Mouse (Mus musculus): ENCODE measurements at regions not wholly inside any gene's neighbourhood (a gene's known extent, or its start where the extent isn't known, plus 50 kb on each side); places are given as distances from the start of the nearest gene placed in this dataset.

DNA sequence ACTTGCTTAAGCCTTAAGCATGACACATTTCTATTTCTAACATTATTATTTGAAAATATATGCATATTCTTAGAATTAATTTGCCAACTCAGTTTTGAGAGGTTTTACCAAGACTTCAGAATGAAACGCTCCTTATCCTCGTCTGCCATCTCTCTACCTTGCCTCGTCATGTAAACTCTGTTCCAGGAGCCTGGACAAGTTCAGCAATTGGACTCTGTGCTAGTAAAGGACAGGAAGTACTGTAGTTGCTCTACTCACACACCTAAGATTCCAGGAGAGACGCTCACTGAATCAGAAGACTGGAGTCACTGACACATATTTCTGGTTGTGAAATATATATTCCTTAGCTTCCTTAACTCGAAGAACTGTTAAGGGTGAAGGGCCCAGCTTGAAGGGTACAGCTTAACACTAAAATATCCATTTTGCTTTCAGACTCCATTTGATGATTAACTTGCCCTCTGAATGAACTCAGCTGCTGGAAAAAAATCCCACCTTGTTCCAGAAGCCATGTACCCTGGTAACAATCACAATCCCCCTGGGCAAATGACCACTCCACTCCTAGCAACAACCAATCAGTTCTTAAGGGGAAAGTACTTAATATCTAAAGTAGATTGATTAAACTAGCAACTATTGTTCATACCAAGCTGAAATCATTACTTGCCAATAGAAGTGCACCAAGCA is 370.0 kb downstream of the Cd109 start:
- Histone ChIP-seq H3K9ac (ENCODE audit: low read length) (no peak overlapping the region), H3K9me3 (ENCODE audit: control insufficient read depth, low read length) (no peaks in the 10 kb centered on the region), H3K36me3 (ENCODE audit: control insufficient read depth, insufficient read depth, low read length) (no peaks in the 10 kb centered on the region), H3K27ac (replicated peaks) (no peak overlapping the region), H3K27me3 (ENCODE audit: control insufficient read depth, insufficient read depth, low read length) (no peaks in the 10 kb centered on the region), H3K4me1 (replicated peaks; ENCODE audit: control insufficient read depth, insufficient read depth) (no peaks in the 10 kb centered on the region), H3K4me2 (replicated peaks; ENCODE audit: low read depth) (no peak overlapping the region), H3K4me3 (ENCODE audit: low read depth, low read length) (no peak overlapping the region)
- TF ChIP-seq CTCF (IDR thresholded peaks at IDR 0.05; ENCODE audit: low read depth) (no peak), EP300 (optimal IDR thresholded peaks at IDR 0.05) (no peak)
- DNase-seq (ENCODE audit: low spot score) (no peak), ATAC-seq (ENCODE audit: low FRiP score, low TSS enrichment) (no peak)
- WGBS: 56% methylated on average over 5 of the region's 5 CpGs

DNA sequence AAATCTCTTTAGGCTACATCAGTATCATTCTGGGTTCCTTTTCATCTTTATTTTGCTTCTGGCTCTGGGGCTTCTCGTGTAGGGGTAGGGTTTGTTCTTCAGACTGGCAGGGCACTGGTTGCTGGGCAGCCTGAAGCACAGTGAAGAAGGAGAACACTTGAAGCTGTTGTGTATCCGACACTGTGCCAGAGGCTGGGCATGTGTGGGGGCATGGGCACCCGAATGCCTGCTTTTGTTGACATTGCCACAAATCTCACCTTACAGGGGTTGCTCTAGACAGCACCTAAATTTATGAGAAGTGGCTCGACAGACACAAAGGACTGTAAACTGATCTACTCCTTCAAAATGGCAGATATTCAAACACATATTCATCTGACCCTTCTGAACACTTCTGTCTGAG is 376.0 kb downstream of the Cd109 start:
- ATAC-seq (ENCODE audit: low FRiP score, low TSS enrichment) (no peak), DNase-seq (ENCODE audit: low spot score) (no peak)
- WGBS: 37% methylated on average over 4 of the region's 4 CpGs
- H3K9ac ChIP-seq (ENCODE audit: low read length): no peak overlapping the region
- TF ChIP-seq EP300 (optimal IDR thresholded peaks at IDR 0.05) (no peak), CTCF (IDR thresholded peaks at IDR 0.05; ENCODE audit: low read depth) (no peak)
- H3K4me3 ChIP-seq (ENCODE audit: low read depth, low read length): no peak overlapping the region
- no peak overlapping the region for H3K27ac ChIP-seq (replicated peaks)
- no peaks in the 10 kb centered on the region for H3K36me3 ChIP-seq (ENCODE audit: control insufficient read depth, insufficient read depth, low read length)
- no peaks in the 10 kb centered on the region for H3K9me3 ChIP-seq (ENCODE audit: control insufficient read depth, low read length)
- no peaks in the 10 kb centered on the region for H3K4me1 ChIP-seq (replicated peaks; ENCODE audit: control insufficient read depth, insufficient read depth)
- no peak overlapping the region for H3K4me2 ChIP-seq (replicated peaks; ENCODE audit: low read depth)
- no peaks in the 10 kb centered on the region for H3K27me3 ChIP-seq (ENCODE audit: control insufficient read depth, insufficient read depth, low read length)

DNA sequence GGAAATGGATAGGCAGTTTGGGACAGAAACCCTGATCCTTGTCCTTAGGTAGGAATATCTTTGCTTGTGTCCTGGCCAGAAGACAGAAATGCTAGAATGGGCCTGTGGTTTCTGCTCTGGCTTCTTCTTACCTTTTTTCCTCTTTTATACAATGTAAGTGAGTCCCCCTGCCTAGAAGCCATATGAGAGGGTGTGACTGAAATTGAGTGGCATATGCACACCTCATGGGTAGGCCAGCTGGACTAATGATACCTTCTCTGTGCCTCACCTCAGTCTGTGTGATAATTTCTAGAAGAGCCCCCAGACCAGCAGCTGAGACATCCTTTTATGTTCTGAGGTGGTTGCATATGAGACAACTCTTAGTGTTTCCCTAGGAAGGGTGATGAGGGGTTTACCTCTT is 385.7 kb downstream of the Cd109 start:
- no peak for TF ChIP-seq CTCF (IDR thresholded peaks at IDR 0.05; ENCODE audit: low read depth)
- no peak for TF ChIP-seq EP300 (optimal IDR thresholded peaks at IDR 0.05)
- Histone ChIP-seq H3K4me1 (replicated peaks; ENCODE audit: control insufficient read depth, insufficient read depth) (no peaks in the 10 kb centered on the region), H3K27ac (replicated peaks) (no peak overlapping the region), H3K9me3 (ENCODE audit: control insufficient read depth, low read length) (no peaks in the 10 kb centered on the region), H3K9ac (ENCODE audit: low read length) (no peak overlapping the region), H3K4me2 (replicated peaks; ENCODE audit: low read depth) (no peak overlapping the region), H3K36me3 (ENCODE audit: control insufficient read depth, insufficient read depth, low read length) (no peaks in the 10 kb centered on the region), H3K4me3 (ENCODE audit: low read depth, low read length) (no peak overlapping the region), H3K27me3 (ENCODE audit: control insufficient read depth, insufficient read depth, low read length) (no peaks in the 10 kb centered on the region)
- ATAC-seq (ENCODE audit: low FRiP score, low TSS enrichment) (no peak), DNase-seq (ENCODE audit: low spot score) (no peak)

DNA sequence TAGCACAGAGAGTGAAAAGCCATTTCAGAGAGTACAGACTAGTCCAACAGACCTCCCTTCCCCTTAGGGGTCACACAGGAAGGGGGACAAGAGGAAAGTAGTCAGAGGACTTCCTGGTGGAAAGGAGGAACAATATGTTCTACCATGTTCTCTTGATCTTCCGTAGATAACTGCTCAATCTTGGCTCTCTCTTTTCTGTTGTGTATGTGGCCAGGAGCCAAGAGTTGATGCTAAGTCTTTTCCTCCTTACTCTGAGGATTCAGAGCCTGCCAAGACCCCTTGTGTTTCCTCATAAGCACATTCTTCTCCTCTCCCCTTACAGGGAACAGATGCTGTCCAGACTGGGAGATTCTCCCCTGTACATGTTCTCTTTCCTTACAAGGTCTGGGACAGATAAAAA is 386.6 kb downstream of the Cd109 start:
- no peak for TF ChIP-seq EP300 (optimal IDR thresholded peaks at IDR 0.05)
- TF ChIP-seq CTCF (IDR thresholded peaks at IDR 0.05; ENCODE audit: low read depth): no peak
- H3K9me3 ChIP-seq (ENCODE audit: control insufficient read depth, low read length): no peaks in the 10 kb centered on the region
- no peaks in the 10 kb centered on the region for H3K27me3 ChIP-seq (ENCODE audit: control insufficient read depth, insufficient read depth, low read length)
- no peak overlapping the region for H3K4me2 ChIP-seq (replicated peaks; ENCODE audit: low read depth)
- H3K27ac ChIP-seq (replicated peaks): no peak overlapping the region
- H3K4me3 ChIP-seq (ENCODE audit: low read depth, low read length): no peak overlapping the region
- ATAC-seq (ENCODE audit: low FRiP score, low TSS enrichment) (peak; percentile 42; the same call in 1 of the 2 replicates), DNase-seq (ENCODE audit: low spot score) (no peak)
- no peak overlapping the region for H3K9ac ChIP-seq (ENCODE audit: low read length)
- H3K36me3 ChIP-seq (ENCODE audit: control insufficient read depth, insufficient read depth, low read length): no peaks in the 10 kb centered on the region
- H3K4me1 ChIP-seq (replicated peaks; ENCODE audit: control insufficient read depth, insufficient read depth): no peaks in the 10 kb centered on the region
- 42% methylated on average over 1 of the region's 1 CpGs for WGBS

DNA sequence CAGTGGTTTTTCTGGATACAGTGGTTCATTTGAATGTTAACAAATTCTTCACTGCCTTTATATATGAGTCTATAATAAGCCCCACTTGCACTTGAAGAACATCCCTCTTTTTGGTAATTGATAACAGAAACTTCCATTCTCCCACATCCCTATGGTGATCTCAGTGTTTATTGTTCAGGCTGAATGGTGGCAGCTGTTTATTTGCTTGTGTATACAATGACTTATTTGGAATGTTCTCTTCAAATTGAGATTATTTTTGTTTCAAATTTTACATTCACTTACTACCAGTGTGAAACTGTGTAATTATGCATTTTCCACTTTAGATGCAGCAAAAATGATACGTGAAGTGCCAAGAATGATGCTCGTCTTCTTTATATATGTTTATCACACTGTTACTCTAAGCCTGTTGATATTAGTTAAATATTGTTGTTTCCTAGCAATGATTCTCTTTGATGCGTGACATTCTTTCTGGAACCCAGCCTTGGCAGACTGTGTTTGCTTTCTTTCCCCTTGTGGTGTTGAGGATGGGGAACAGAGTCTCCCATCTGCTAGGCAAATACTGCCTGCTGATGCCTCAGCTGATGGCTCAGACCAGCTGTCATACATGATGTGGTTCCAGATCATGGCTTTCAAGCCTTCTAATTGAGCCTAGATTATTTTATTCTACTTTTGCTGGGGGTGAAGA is 389.1 kb downstream of the Cd109 start:
- WGBS: 47% methylated on average over 3 of the region's 3 CpGs
- no peaks in the 10 kb centered on the region for H3K9me3 ChIP-seq (ENCODE audit: control insufficient read depth, low read length)
- H3K4me1 ChIP-seq (replicated peaks; ENCODE audit: control insufficient read depth, insufficient read depth): no peaks in the 10 kb centered on the region
- no peak overlapping the region for H3K4me2 ChIP-seq (replicated peaks; ENCODE audit: low read depth)
- DNase-seq (ENCODE audit: low spot score) (no peak), ATAC-seq (ENCODE audit: low FRiP score, low TSS enrichment) (no peak)
- no peak for TF ChIP-seq EP300 (optimal IDR thresholded peaks at IDR 0.05)
- no peak for TF ChIP-seq CTCF (IDR thresholded peaks at IDR 0.05; ENCODE audit: low read depth)
- no peak overlapping the region for H3K4me3 ChIP-seq (ENCODE audit: low read depth, low read length)
- H3K27me3 ChIP-seq (ENCODE audit: control insufficient read depth, insufficient read depth, low read length): no peaks in the 10 kb centered on the region
- H3K27ac ChIP-seq (replicated peaks): no peak overlapping the region
- H3K36me3 ChIP-seq (ENCODE audit: control insufficient read depth, insufficient read depth, low read length): no peaks in the 10 kb centered on the region
- H3K9ac ChIP-seq (ENCODE audit: low read length): no peak overlapping the region

DNA sequence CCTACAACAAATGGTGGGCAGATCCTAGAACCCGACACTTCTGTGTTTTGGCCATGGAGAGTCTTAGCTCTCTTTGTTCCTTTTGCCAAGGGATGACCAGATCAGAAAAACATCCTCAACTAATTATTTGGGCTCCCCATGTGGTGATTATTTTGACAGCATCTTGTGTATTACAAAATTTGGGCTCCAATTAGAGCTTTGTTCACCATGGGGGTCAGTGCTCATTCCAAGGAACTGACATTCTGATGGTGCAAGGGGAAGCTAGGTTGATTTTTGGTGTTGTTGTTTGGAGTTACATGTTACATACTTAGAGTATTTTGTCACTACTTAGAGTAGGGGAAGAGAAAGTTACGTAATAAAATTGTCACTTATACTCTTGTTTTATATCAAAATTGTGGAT is 406.9 kb downstream of the Cd109 start:
- no peaks in the 10 kb centered on the region for H3K36me3 ChIP-seq (ENCODE audit: control insufficient read depth, insufficient read depth, low read length)
- DNase-seq (ENCODE audit: low spot score) (no peak), ATAC-seq (ENCODE audit: low FRiP score, low TSS enrichment) (no peak)
- WGBS: 99% methylated on average over 2 of the region's 2 CpGs
- no peak overlapping the region for H3K27ac ChIP-seq (replicated peaks)
- H3K4me2 ChIP-seq (replicated peaks; ENCODE audit: low read depth): no peak overlapping the region
- H3K4me1 ChIP-seq (replicated peaks; ENCODE audit: control insufficient read depth, insufficient read depth): no peaks in the 10 kb centered on the region
- no peaks in the 10 kb centered on the region for H3K9me3 ChIP-seq (ENCODE audit: control insufficient read depth, low read length)
- no peak overlapping the region for H3K9ac ChIP-seq (ENCODE audit: low read length)
- no peaks in the 10 kb centered on the region for H3K27me3 ChIP-seq (ENCODE audit: control insufficient read depth, insufficient read depth, low read length)
- H3K4me3 ChIP-seq (ENCODE audit: low read depth, low read length): no peak overlapping the region
- TF ChIP-seq EP300 (optimal IDR thresholded peaks at IDR 0.05): no peak
- TF ChIP-seq CTCF (IDR thresholded peaks at IDR 0.05; ENCODE audit: low read depth): no peak

Data from stomach, postnatal 0 days (tissue).